Mouse (Mus musculus) erythroblast, embryonic 14.5 days (primary cell): ENCODE results near the gene Slitrk5.

Source experiments
- GATA1 ChIP-seq: IDR thresholded peaks from 2 replicates; pipeline ENCODE4 v1.6.1; 2012; ENCODE audit warnings: low read length, inconsistent platforms, mixed read lengths
- TAL1 ChIP-seq: IDR thresholded peaks from 3 replicates; pipeline ENCODE4 v1.6.1; 2012; ENCODE audit warnings: low read length, inconsistent platforms, mixed read lengths

DNA sequence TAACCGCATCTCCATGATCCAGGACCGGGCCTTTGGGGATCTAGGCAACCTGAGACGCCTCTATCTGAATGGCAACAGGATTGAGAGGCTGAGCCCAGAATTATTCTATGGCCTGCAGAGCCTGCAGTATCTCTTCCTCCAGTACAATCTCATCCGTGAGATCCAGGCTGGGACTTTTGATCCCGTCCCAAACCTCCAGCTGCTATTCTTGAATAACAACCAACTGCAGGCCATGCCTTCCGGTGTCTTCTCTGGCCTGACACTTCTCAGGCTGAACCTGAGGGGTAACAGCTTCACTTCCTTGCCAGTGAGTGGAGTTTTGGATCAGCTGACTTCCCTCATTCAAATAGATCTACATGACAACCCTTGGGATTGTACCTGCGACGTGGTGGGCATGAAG lies 5.4 kb downstream of the Slitrk5 start:
- no peak for TF ChIP-seq GATA1
- TF ChIP-seq TAL1 = no peak
